Mouse (Mus musculus) liver, adult 10 weeks (tissue): ENCODE data around the gene Tmem189. TPM values are rescaled to one million over a fixed set of nuclear protein-coding genes. Genes with fewer than 3 reads are reported as not detected.

Experiments
- polyA plus RNA-seq: library from polyadenylated mRNA; stranded (reverse); fragments of 350-450 nt; fragmentation: Illumina TruSeq; extraction: RNeasy Lipid Tissue Mini Kit (QIAGEN cat#74804); gene quantifications from one replicate; pipeline ENCODE4 v1.2.3, GENCODE M21; 2014; ENCODE audit warnings: low read depth, low replicate concordance

The Tmem189 gene
- polyA plus RNA-seq: 2.5 TPM

DNA sequence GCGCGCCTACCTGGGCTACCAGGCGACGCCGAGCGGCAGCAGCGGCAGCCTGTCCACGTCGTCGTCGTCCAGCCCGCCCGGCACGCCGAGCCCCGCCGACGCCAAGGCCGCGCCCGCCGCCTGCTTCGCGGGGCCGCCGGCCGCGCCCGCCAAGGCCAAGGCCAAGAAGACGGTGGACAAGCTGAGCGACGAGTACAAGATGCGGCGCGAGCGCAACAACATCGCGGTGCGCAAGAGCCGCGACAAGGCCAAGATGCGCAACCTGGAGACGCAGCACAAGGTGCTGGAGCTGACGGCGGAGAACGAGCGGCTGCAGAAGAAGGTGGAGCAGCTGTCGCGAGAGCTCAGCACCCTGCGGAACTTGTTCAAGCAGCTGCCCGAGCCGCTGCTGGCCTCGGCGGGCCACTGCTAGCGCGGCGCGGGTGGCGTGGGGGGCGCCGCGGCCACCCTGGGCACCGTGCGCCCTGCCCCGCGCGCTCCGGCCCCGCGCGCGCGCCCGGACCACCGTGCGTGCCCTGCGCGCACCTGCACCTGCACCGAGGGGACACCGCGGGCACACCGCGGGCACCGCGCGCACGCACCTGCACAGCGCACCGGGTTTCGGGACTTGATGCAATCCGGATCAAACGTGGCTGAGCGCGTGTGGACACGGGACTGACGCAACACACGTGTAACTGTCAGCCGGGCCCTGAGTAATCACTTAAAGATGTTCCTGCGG, at the start of gene Tmem189:
TSS of gene Tmem189 (minus strand) at position 322 of the 718 bp plus-strand sequence.

DNA sequence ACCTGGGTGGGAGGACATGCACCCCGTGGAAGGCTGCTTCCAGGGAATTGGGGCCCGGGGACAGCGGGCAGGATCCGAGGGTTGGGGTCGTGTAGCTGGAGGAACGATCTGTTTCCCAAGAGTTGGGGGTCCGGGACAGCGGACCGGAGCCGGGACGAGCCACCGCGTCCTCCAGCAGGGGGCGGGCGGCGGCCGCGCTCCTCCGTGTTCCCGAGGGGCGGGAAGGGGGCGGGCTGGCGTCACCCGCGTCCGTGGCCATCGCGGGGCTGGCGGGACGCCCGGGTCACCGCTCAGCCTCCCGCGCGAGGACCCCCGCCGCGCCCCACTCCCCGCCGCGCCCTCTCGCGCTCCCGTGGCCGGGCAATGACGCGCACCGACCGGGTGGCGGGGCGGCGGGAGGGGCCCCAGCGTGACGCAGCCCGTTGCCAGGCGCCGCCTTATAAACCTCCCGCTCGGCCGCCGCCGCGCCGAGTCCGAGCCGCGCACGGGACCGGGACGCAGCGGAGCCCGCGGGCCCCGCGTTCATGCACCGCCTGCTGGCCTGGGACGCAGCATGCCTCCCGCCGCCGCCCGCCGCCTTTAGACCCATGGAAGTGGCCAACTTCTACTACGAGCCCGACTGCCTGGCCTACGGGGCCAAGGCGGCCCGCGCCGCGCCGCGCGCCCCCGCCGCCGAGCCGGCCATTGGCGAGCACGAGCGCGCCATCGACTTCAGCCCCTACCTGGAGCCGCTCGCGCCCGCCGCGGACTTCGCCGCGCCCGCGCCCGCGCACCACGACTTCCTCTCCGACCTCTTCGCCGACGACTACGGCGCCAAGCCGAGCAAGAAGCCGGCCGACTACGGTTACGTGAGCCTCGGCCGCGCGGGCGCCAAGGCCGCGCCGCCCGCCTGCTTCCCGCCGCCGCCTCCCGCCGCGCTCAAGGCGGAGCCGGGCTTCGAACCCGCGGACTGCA, 847 bp downstream of the Tmem189 start, which contains the start of gene Cebpb:
TSS of gene Cebpb (plus strand) at position 418 of the 954 bp plus-strand sequence.

DNA sequence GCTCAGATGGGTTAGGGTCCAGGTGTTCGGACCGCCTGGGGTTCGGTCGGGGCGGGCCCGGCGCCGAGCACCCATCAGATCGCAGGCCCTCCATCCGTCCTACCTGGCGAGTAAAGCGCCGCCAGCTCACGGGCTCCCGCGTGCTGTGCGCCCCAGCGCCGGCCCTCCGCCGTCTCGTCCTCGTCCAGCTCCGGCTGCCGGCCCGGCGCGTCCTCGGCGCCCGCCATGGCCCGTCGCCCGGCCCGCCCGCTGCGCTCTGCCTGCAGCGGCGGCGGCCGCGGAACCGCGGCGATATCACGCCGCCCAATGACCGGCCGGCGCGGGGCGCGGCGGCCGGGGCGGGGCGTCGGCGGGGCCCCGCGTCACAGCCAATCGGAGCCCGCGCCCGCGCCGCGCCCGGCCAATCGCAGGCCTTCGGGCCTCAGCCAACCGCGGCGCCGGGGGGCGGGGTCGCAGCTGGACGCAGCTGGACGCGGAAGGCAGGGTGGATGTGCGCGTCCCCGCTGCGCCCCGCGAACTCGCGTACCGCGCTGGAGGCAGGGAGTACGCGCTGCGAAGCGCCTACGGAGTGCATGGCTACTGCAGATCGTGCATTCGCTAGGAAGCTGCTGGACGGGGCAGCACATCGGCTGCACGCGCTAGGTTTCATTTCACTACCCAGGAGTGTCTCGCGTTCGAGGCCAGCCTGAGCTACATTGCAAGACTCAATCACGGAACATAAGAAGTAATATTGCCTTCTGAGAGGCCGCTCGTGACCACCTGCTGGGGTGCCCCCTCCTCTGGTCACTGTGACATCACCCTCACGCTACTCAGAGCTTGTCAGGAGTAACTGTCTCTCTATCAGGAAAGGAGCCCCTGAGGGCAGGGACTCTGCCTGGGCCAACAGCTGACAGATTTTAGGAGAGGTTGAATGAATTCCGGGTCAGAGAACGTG, 28.1 kb downstream of the Tmem189 start, which contains the start of gene Gm20431:
TSS of gene Gm20431 (minus strand) at position 227 of the 934 bp plus-strand sequence.

DNA sequence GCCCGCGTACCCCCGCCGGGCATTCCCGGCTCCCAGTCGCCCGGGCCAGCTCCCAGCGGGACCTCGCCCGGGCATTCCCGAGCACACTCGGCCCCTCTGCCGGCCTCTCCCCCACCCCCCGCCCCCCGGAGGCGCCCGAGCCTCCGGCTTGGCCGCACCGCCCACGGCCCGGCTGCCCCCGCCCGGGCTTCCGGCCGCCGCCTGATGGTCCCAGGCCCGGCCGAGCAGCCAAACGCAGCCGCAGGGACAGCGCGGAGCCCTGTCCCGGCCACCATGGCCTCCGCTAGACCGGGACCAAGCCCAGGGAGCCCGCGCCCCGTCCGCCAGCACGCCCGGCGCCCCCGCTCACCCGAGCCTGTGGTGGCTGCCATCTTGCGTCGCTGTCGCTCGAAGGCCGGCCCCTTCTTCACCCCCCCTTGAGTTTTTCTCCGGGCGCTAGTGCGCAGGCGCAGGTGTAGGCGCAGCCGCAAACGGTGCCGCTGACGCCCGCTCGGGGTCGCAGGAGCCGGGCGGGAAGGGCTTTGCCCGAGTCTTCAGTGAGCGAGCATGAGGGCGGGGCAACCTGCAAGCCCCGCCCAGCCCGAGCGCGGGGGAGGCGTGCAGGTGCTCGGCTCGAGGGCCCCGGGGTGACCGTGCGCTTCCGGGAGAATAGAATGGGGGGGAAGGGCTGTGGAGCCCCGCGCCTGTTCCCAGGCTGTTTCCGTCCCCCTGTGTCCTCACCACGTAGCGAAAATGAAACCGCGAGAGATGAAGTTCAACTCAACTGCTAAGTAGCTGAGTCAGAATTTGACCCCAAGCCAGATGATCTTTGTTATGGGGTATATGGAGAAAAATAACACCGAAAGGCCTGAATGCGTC, 57.8 kb downstream of the Tmem189 start, which contains the start of gene Ube2v1:
TSS of gene Ube2v1 (minus strand) at position 505 of the 858 bp plus-strand sequence.

Other genes with a start within 250 kb of the Tmem189 start
- 19.9 TPM for gene Rnf114, start 197.2 kb downstream of the Tmem189 start, polyA plus RNA-seq
- 1.7 TPM for gene Spata2, start 196.9 kb downstream of the Tmem189 start, polyA plus RNA-seq
- not detected for gene Snai1, start 151.6 kb downstream of the Tmem189 start, polyA plus RNA-seq
- gene Ube2v1, start 57.7 kb downstream of the Tmem189 start, polyA plus RNA-seq: 45.4 TPM
- not detected for gene Gm20431, start 28.3 kb downstream of the Tmem189 start, polyA plus RNA-seq
- 21.7 TPM for gene Cebpb, start 907 bp downstream of the Tmem189 start, polyA plus RNA-seq
- 7.1 TPM for gene Ptpn1, start 242.2 kb upstream of the Tmem189 start, polyA plus RNA-seq